Mouse (Mus musculus) limb, embryonic 15.5 days (tissue): ENCODE results near the gene Fancg. TPM values are rescaled to one million over a fixed set of nuclear protein-coding genes. Genes with fewer than 3 reads are reported as not detected.
"Not testable (repeated sequence)": the region's sequence is repeated elsewhere in the genome, so short reads cannot be mapped to it uniquely, and the experiment has no call there.

Experiments
- ATAC-seq: fragments of 200-750 bp; cut with Nextera tagmentation; 2 replicates; pipeline ENCODE4 v1.8.0; 2017; ENCODE audit warnings: low read depth, moderate TSS enrichment; ENCODE audit not compliant: insufficient number of reproducible peaks, low FRiP score, low TSS enrichment
- H3K27ac ChIP-seq: fragments of 300-500 bp; sonication (generic); 2 replicates; pipeline ENCODE4 v1.5.1; 2015; ENCODE audit warnings: moderate library complexity, mild to moderate bottlenecking, inconsistent platforms
- H3K27me3 ChIP-seq: fragments of 300-500 bp; sonication (generic); 2 replicates; pipeline ENCODE4 v1.6.1; 2015; ENCODE audit warnings: inconsistent platforms
- H3K36me3 ChIP-seq: fragments of 300-500 bp; sonication (generic); 2 replicates; pipeline ENCODE4 v1.6.1; 2015; ENCODE audit warnings: inconsistent platforms
- H3K4me1 ChIP-seq: fragments of 300-500 bp; sonication (generic); 2 replicates; pipeline ENCODE4 v1.6.1; 2015; ENCODE audit warnings: inconsistent platforms
- H3K4me2 ChIP-seq: fragments of 300-500 bp; sonication (generic); 2 replicates; pipeline ENCODE4 v1.6.1; 2015; ENCODE audit warnings: mild to moderate bottlenecking, inconsistent platforms
- H3K4me3 ChIP-seq: fragments of 300-500 bp; sonication (generic); 2 replicates; pipeline ENCODE4 v1.5.1; 2015; ENCODE audit warnings: mild to moderate bottlenecking, inconsistent platforms
- H3K9ac ChIP-seq: fragments of 300-500 bp; sonication (generic); 2 replicates; pipeline ENCODE4 v1.6.1; 2015; ENCODE audit warnings: inconsistent platforms
- H3K9me3 ChIP-seq: fragments of 300-500 bp; sonication (generic); 2 replicates; pipeline ENCODE4 v1.6.1; 2016; ENCODE audit warnings: inconsistent platforms
- WGBS: fragments of 180-500 bp; shearing (Covaris S2); methylation state at CpG from one replicate; pipeline ENCODE4 v1.1.7; 2015; 5-methylcytosine and 5-hydroxymethylcytosine counted together
- polyA plus RNA-seq: library from polyadenylated mRNA; unstranded; fragments of >200 nt; fragmentation: Nextera tagmentation; extraction: Ambion mirVana; gene quantifications from 2 replicates; pipeline ENCODE4 v1.2.1, GENCODE M21; 2015

Gene Fancg
- polyA plus RNA-seq, 1 experiment from 2014 or later = 26.1 TPM

DNA sequence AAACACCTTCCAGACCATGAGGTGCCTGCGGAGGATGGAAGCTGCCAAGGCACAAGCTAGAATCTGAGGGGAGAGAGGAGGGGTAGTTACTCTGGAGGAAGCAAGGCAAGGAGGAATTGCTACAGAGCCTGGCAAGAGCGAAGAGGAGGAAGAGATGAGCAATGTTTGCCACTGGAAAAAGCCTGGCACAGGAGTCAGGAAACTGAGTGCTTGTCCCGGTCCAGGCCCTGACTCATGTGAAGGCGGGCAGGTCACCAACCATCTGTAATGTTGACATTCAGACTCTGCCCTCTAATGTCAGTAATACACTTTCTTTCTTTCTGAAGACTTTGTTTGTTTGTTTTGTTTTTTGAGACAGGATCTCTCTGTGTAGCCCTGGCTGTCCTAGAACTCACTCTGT is 7.8 kb upstream of the Fancg start:
- Histone ChIP-seq H3K27me3 (no peaks in the 10 kb centered on the region), H3K9me3 (no peaks in the 10 kb centered on the region), H3K27ac (no peak overlapping the region), H3K4me3 (no peak overlapping the region), H3K9ac (no peak overlapping the region), H3K4me1 (no peaks in the 10 kb centered on the region), H3K36me3 (peaks cover 62% of the 10 kb centered on the region), H3K4me2 (no peak overlapping the region)
- ATAC-seq = no peak
- WGBS = 95% methylated on average over 4 of the region's 4 CpGs

DNA sequence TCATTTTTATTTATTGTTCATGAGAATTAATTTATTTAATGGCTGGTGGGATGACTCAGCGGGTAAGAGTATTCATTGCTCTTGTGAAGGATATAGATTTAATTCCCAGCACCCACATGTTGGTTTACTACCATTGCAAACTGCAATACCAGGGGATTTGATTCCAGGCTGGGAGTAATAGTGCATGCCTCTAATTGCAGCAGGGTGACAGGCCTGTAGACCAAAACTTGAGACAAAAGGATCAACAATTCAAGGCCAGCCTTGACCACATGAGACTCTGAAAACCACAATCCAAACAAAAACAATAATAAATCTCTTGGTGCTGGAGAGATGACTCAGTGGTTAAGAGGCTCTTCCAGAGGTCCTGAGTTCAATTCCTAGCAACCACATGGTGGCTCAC is 1.8 kb upstream of the Fancg start:
- no peak overlapping the region for H3K9ac ChIP-seq
- ATAC-seq = no peak
- no peak overlapping the region for H3K27ac ChIP-seq
- no peak overlapping the region for H3K4me2 ChIP-seq
- 97% methylated on average over 1 of the region's 1 CpGs for WGBS
- peaks cover 14% of the 10 kb centered on the region for H3K4me1 ChIP-seq
- H3K27me3 ChIP-seq = no peaks in the 10 kb centered on the region
- 0 out of 2 replicates have a peak, but pooled peaks cover 9% of the 10 kb centered on the region for H3K36me3 ChIP-seq
- no peaks in the 10 kb centered on the region for H3K9me3 ChIP-seq
- no peak overlapping the region for H3K4me3 ChIP-seq

DNA sequence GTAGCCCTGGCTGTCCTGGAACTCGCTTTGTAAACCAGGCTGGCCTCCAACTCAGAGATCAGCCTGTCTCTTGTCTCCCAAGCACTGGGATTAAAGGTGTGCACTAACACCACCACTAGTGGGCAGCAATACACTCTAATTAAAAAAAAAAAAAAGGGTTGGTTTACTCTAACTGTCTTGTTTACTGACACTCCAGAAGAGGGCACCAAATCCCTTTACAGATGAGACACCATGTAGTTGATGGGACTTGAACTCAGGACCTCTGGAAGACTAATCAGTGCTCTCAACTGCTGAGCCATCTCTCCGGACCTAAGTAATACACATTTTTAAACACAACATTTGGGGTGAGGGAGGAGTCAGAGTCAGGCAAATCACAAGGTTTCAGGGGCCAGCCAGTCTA is 4.5 kb downstream of the Fancg start:
- H3K27ac ChIP-seq = no peak overlapping the region
- H3K4me1 ChIP-seq = peaks cover 13% of the 10 kb centered on the region
- WGBS = 66% methylated on average over 2 of the region's 2 CpGs
- ATAC-seq = no peak
- H3K27me3 ChIP-seq = no peaks in the 10 kb centered on the region
- peaks cover 22% of the 10 kb centered on the region for H3K36me3 ChIP-seq
- no peak overlapping the region for H3K4me3 ChIP-seq
- H3K4me2 ChIP-seq = no peak overlapping the region
- H3K9ac ChIP-seq = no peak overlapping the region
- no peaks in the 10 kb centered on the region for H3K9me3 ChIP-seq

DNA sequence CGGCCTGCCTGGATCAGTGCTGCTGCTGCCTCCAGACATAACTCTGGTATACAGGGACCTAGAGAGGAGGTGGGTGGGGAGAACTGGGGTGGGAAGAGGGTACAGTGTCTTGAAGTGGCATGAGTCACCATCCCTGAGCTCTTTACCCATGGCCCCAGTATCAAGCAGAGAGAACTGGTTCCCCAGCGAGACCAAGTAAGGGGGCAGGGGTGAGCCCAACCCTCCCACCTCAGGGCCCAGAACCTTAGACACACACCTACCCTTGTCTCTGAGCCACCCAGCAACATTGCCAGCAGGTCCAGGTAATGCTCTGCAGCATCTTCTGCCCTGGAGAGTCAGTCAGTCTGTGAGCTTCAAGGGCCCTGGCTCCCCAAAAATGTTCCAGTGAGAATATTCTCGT is 5.4 kb downstream of the Fancg start:
- H3K27me3 ChIP-seq = no peaks in the 10 kb centered on the region
- no peak for ATAC-seq

DNA sequence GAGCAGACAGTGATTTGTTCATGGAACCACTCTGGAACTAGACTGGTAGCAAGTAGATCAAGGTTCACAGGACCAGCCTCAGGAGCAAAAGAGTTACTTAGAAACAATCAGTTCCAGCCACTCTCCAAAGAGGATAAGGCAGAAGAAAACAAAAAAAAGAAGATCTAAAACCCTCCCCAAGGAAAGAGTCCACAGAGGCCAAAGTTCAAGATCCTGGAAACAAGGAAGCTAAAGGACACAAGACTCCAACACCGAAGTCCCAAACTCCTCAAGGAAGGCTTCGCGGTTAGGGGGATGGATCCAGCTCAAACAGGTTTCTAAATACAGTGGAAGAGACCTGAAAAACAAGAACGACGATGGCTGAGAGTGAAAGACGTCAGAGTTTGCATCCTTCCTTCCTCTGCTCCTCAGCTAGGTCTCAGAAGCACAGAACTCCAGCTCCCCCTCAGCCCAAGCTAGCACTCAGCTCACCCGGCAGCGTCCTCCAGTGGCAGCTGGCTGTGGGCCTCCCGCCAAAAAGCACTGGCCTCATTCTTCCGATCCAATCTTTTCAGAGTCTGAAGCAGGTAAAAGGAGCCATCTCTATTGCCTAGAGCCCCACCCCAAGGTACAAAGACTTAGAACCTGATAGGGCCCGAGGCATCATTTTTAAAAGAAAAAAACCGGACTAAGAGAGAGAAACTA is 7.4 kb downstream of the Fancg start:
- ATAC-seq = no peak
- WGBS = 73% methylated on average over 12 of the region's 12 CpGs
- peaks cover 11% of the 10 kb centered on the region; the same call in 1 of the 2 replicates for H3K4me1 ChIP-seq
- H3K36me3 ChIP-seq = peaks cover 22% of the 10 kb centered on the region
- no peaks in the 10 kb centered on the region for H3K9me3 ChIP-seq
- no peak overlapping the region for H3K4me2 ChIP-seq
- no peaks in the 10 kb centered on the region for H3K27me3 ChIP-seq
- H3K9ac ChIP-seq = no peak overlapping the region
- H3K4me3 ChIP-seq = no peak overlapping the region
- H3K27ac ChIP-seq = no peak overlapping the region

More for the DNA sequence above, 5.4 kb downstream of the Fancg start:
- no peak overlapping the region for H3K27ac ChIP-seq
- no peak overlapping the region for H3K4me3 ChIP-seq
- no peak overlapping the region for H3K4me2 ChIP-seq
- WGBS = 90% methylated on average over 3 of the region's 3 CpGs
- no peak overlapping the region for H3K9ac ChIP-seq
- peaks cover 22% of the 10 kb centered on the region for H3K36me3 ChIP-seq
- peaks cover 11% of the 10 kb centered on the region for H3K4me1 ChIP-seq
- H3K9me3 ChIP-seq = no peaks in the 10 kb centered on the region

DNA sequence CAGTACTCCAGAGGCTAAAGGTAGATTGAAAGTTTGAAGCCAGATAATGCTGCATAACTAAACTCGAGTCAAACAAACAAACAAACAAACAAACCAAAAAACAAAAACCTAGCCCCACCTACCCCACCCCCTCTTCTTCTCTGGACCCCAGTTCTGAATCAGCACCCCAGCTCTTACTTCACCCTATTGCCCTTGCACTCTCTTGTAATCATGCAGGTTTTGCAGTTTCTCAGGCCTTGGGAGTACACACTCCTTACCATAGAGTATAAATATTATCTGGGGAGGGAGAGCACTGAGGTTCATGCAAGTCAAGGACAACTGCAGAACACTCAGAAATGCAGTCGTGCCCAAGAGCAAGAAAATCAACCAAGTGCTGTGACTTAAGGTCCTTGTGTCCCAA is 9.0 kb downstream of the Fancg start:
- Histone ChIP-seq H3K9me3 (no peaks in the 10 kb centered on the region), H3K4me3 (no peak overlapping the region), H3K36me3 (peaks cover 12% of the 10 kb centered on the region), H3K9ac (no peak overlapping the region), H3K4me1 (peaks cover 15% of the 10 kb centered on the region; the same call in 1 of the 2 replicates), H3K4me2 (no peak overlapping the region), H3K27ac (peak overlapping the region; percentile 91), H3K27me3 (no peaks in the 10 kb centered on the region)
- 94% methylated on average over 2 of the region's 2 CpGs for WGBS
- ATAC-seq = no peak

DNA sequence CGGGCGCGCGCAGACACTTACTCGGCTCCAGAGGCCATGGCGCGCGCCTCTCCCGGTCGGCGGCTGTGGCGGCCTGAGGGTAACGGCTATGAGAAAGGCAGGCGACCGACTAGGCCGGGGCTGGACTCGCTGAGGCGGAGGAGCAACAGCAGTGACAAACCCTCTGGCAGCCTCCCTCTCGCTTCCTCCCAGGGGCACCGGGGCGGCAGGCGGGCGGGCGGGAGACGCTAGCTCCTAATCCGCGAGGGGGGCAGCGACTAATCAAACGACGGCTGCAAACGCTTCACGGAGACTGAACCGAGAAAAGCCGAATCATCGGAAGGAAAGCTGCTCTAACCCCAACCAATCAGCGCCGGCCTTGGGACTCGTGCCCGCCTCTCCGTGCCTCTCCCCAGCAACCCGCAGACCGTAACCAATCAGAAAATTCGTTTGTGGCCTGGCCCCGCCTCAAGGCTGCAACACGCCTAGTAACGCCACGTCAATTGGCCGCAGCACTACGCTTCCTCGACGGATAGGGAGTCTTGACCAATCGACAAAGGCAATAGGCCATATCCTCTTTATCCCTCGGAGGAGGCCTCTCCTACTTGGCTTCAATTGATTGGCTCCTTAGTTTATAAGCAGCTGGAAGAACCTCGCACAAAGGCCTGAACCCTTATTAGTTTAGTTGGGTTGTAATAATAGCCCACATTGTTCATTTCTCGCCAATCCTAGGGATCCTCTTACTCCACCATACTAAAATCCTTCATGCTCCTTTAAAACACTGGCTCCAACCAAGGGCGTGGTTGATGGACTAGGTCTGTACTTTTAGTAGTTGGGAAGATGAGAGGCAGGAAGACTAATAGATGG is 9.9 kb downstream of the Fancg start, which contains the start of gene Vcp:
Gene Vcp, minus strand, starts transcription at position 367 of the 846 bp plus-strand sequence.
- peak within 1 kb of the TSS; percentile 97 for H3K9ac ChIP-seq
- peak within 1 kb of the TSS; percentile 58 for H3K4me2 ChIP-seq
- ATAC-seq = peak; percentile 99
- not testable (repeated sequence) for H3K27me3 ChIP-seq, H3K9me3 ChIP-seq
- H3K36me3 ChIP-seq = peaks cover 17% of the 10 kb centered on the region
- H3K27ac ChIP-seq = peak within 1 kb of the TSS; percentile 100
- peak within 1 kb of the TSS; percentile 94 for H3K4me3 ChIP-seq
- peaks cover 15% of the 10 kb centered on the region; the same call in 1 of the 2 replicates for H3K4me1 ChIP-seq
- under 1% methylated on average over 50 of the region's 56 CpGs for WGBS

DNA sequence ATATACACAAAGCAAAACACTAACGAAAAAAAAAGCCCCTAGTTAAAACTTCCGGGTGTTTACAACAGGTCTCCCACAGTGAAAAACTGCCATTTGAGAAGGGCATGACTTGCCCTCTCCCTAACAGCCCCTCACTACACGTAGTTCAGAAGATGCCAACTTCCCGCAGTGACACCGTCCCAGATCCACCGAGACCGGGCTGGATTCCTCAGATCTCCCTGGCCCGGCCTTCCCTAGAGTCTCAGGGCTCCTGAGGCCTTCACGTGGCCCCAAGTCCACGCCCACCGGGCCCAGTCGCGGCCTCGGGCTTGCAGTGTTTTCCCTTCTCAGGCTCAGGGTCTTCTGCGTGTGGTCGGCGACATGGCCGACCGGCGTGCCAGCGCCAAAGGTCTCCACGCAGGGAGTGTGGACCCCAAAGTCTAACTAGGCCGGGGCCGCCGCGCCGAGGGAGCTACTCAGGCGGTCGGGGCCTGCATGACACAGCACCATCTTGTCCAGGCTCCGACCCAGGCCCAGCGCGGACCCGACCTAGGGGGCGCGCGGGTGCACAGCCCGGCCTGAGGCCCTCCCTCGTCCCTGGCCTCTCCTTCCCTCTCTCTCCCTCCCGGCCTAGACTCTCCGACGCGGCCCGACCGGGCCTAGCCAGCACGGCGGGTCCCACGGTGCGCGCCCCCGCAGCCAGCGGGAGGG is 10.7 kb downstream of the Fancg start:
- Histone ChIP-seq H3K9me3 (no peaks in the 10 kb centered on the region), H3K27me3 (no peaks in the 10 kb centered on the region), H3K9ac (peak overlapping the region; percentile 97), H3K36me3 (peaks cover 22% of the 10 kb centered on the region), H3K4me1 (peaks cover 15% of the 10 kb centered on the region; the same call in 1 of the 2 replicates), H3K27ac (peak overlapping the region; percentile 100), H3K4me2 (peak overlapping the region; percentile 58), H3K4me3 (peak overlapping the region; percentile 94)
- WGBS = under 1% methylated on average over 51 of the region's 51 CpGs
- ATAC-seq = peak; percentile 68

DNA sequence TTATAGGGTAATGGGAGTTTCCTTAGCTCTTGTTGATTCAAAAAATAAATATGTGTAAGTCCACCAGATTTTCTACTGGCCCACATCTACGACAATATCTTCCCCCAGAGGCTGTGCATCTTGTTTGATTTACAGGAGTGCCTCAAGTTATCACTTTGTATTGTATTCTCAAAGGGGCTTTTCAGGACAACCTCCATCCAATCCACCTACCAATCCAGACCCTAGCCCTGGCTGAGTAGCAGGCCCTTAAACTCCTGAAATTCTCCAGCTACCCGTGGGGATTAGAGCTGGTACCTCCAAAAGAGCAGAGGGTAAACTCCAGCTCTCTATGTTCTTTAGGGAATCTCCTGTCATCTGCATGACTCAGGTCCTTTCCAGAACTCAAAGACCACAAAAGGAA is 12.3 kb downstream of the Fancg start:
- Histone ChIP-seq H3K36me3 (peaks cover 28% of the 10 kb centered on the region), H3K27me3 (no peaks in the 10 kb centered on the region), H3K4me1 (peaks cover 15% of the 10 kb centered on the region; the same call in 1 of the 2 replicates), H3K4me2 (peak overlapping the region; percentile 58), H3K27ac (no peak overlapping the region), H3K9ac (no peak overlapping the region), H3K4me3 (peak overlapping the region; percentile 94; the same call in 1 of the 2 replicates), H3K9me3 (no peaks in the 10 kb centered on the region)
- WGBS = 61% methylated on average over 2 of the region's 2 CpGs
- ATAC-seq = no peak

DNA sequence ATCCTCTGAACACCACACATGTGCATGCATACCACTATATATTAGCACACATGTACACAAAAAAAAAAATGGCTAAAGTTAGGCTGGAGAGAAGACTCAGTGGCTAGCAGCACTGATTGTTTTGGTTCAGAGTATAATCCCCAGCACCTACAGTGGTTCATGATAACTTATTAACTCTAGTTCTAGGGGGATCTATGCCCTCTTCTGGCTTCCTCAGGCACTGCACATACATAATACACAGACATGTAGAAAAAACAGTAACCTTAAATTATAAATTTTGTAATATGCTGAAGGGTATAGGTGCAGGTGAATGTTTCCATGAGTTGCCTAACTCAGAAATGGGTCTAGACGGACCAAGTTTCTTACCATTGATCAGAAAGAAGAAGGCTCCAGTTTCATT is 22.0 kb downstream of the Fancg start:
- Histone ChIP-seq H3K4me2 (no peak overlapping the region), H3K36me3 (peaks cover 97% of the 10 kb centered on the region), H3K9me3 (no peaks in the 10 kb centered on the region), H3K9ac (no peak overlapping the region), H3K27ac (no peak overlapping the region), H3K4me1 (no peaks in the 10 kb centered on the region), H3K4me3 (no peak overlapping the region), H3K27me3 (no peaks in the 10 kb centered on the region)
- 76% methylated on average over 1 of the region's 1 CpGs for WGBS
- ATAC-seq = no peak

DNA sequence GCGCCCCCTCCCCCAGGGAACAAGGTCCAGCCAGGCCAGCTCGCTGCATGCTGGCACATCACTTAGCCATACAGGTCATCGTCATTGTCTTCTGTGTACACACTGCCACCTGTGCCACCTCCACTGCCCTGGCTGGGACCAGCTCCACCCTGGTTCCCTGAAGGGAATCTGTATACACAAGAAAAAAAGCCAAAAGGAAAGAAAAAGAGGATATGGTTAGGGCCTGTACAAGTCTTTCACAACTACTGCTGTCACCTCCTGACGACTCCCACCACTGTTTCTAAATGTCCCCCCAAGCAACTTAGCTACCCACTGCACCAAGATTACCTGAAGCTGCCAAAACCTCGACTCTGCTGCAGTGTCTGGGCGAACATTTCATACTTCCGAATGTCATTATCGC is 29.8 kb downstream of the Fancg start:
- H3K27me3 ChIP-seq, H3K9me3 ChIP-seq, H3K4me1 ChIP-seq, H3K9ac ChIP-seq, H3K27ac ChIP-seq, H3K4me3 ChIP-seq, H3K4me2 ChIP-seq, ATAC-seq: not testable (repeated sequence)
- 93% methylated on average over 8 of the region's 8 CpGs for WGBS
- H3K36me3 ChIP-seq = peaks cover 67% of the 10 kb centered on the region
